Mouse (Mus musculus) liver, embryonic 14.5 days (tissue): ENCODE results near the gene Clmp. TPM values are rescaled to one million over a fixed set of nuclear protein-coding genes. Genes with fewer than 3 reads are reported as not detected.

ENCODE experiments used
- ATAC-seq: fragments of 200-750 bp; cut with Nextera tagmentation; 2 replicates; pipeline ENCODE4 v1.8.0; 2017; ENCODE audit warnings: moderate number of reproducible peaks, mild to moderate bottlenecking, moderate library complexity; ENCODE audit not compliant: insufficient read depth
- DNase-seq, 3 experiments: peaks; one replicate each; pipeline ENCODE4 v3.0.0-alpha.2; 2012 to 2013; ENCODE audit warnings: low read depth in 3 of 3, low spot score in 3 of 3
- H3K27ac ChIP-seq: fragments of 300-500 bp; sonication (generic); 2 replicates; pipeline ENCODE4 v1.5.1; 2014; ENCODE audit warnings: moderate library complexity, mild to moderate bottlenecking, control low read depth, inconsistent platforms
- H3K27me3 ChIP-seq: fragments of 300-500 bp; sonication (generic); 2 replicates; pipeline ENCODE4 v1.6.1; 2014; ENCODE audit warnings: mild to moderate bottlenecking, low read length, moderate library complexity; ENCODE audit not compliant: control insufficient read depth, insufficient read depth
- H3K36me3 ChIP-seq: fragments of 300-500 bp; sonication (generic); replicated peaks from 2 replicates; pipeline ENCODE4 v1.6.1; 2014; ENCODE audit warnings: low read depth; ENCODE audit not compliant: control insufficient read depth, insufficient read depth
- H3K4me1 ChIP-seq, 2 experiments: fragments of 200-500 bp in 1 of 2; fragments of 300-500 bp in 1 of 2; sonication (generic) in 1 of 2; replicated peaks; 2 replicates each; pipeline ENCODE4 v1.6.1; 2012 to 2014; ENCODE audit warnings: antibody characterized with exemption in 1 of 2, inconsistent platforms in 1 of 2, low read length in 1 of 2; ENCODE audit not compliant: control insufficient read depth in 2 of 2, insufficient read depth in 2 of 2
- H3K4me2 ChIP-seq: fragments of 300-500 bp; sonication (generic); 2 replicates; pipeline ENCODE4 v1.6.1; 2014; ENCODE audit warnings: low read depth, mild to moderate bottlenecking, control low read depth, moderate library complexity
- H3K4me3 ChIP-seq, 2 experiments: fragments of 200-500 bp in 1 of 2; fragments of 300-500 bp in 1 of 2; sonication (generic) in 1 of 2; 2 replicates each; pipeline ENCODE4 v1.5.1; 2012 to 2014; ENCODE audit warnings: low read depth in 2 of 2, low read length in 2 of 2, mild to moderate bottlenecking in 2 of 2, control low read depth in 1 of 2, inconsistent platforms in 1 of 2, moderate library complexity in 1 of 2; ENCODE audit not compliant: insufficient read depth in 1 of 2
- H3K9ac ChIP-seq: fragments of 300-500 bp; sonication (generic); replicated peaks from 2 replicates; pipeline ENCODE4 v1.6.1; 2014; ENCODE audit warnings: mild to moderate bottlenecking, control low read depth, moderate library complexity
- H3K9me3 ChIP-seq: fragments of 300-500 bp; sonication (generic); 2 replicates; pipeline ENCODE4 v1.6.1; 2016; ENCODE audit warnings: low read length, mixed read lengths; ENCODE audit not compliant: control insufficient read depth
- CTCF ChIP-seq: IDR thresholded peaks from 2 replicates; pipeline ENCODE4 v1.5.1; 2016; ENCODE audit warnings: antibody characterized with exemption, low read depth, control low read depth
- EP300 ChIP-seq: IDR thresholded peaks from 2 replicates; pipeline ENCODE4 v1.6.1; 2016; ENCODE audit warnings: antibody characterized with exemption, low read depth
- WGBS: fragments of 180-500 bp; shearing (Covaris S2); extraction: QIAGEN DNeasy Blood & Tissue Kit; methylation state at CpG from one replicate; pipeline ENCODE4 v1.1.7; 2014; ENCODE audit not compliant: insufficient replicate concordance; 5-methylcytosine and 5-hydroxymethylcytosine counted together
- polyA plus RNA-seq, 2 experiments: library from polyadenylated mRNA; depleted of rRNA in 1 of 2; stranded (reverse) in 1 of 2; unstranded in 1 of 2; fragments of >200 nt; fragmentation: Nextera tagmentation in 1 of 2; extraction: Ambion mirVana in 1 of 2; gene quantifications; 2 replicates each; pipeline versions ENCODE4 v1.2.1 to v1.2.3; 2012 to 2014

Clmp gene
- polyA plus RNA-seq, 2 experiments, result 0.55 to 0.59 TPM

DNA sequence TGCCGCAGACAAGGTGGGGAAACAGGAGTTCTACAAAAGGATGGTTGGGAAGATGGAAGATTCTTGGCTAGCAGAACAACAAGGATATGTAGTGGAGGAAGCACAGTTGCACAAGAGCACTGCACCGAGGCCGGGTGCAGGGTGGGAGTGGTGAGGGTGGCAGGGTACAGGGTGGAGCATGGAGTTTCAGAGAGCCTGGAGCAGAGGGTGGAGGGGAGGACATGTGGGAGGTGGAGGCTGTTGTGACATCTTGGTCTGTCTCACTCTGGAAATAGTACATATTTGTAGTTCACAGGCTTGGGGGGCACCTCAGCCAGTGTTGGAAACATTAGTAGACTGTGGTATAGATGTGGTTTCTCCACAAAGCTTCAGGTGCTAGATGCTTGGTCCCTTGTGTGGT, 13.4 kb downstream of the Clmp start:
- Histone ChIP-seq H3K9ac (no peak overlapping the region), H3K4me3 (no peak overlapping the region), H3K4me1 (no peaks in the 10 kb centered on the region), H3K9me3 (no peaks in the 10 kb centered on the region), H3K4me2 (no peak overlapping the region), H3K36me3 (no peaks in the 10 kb centered on the region), H3K27me3 (no peaks in the 10 kb centered on the region; the same call in 1 of the 2 replicates), H3K27ac (no peak overlapping the region)
- DNase-seq (no peak), ATAC-seq (no peak)
- WGBS, result 58% methylated on average over 3 of the region's 3 CpGs
- no peak for TF ChIP-seq CTCF

DNA sequence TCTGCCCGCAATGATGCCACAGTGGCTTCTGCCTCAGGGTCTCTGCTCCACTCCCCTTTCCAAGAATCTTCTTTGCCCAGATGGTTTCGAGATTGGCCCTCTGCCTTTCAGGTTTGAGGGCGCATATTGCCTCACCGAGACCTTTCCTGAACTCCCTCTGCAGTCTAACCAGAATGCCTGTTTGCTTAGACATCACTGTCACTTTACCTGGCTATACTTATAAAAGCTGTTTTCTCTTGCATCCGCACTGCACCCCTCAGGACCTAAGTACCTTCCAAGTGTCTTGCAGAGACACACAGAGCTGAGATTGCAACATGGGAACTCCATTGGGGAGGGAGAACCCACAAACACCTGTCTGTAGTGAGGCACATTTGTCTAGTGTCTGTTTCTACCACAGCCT, 14.5 kb downstream of the Clmp start:
- H3K27me3 ChIP-seq, result no peaks in the 10 kb centered on the region; the same call in 1 of the 2 replicates
- ATAC-seq, result no peak
- no peak for DNase-seq
- no peak for TF ChIP-seq EP300
- no peak for TF ChIP-seq CTCF
- H3K4me1 ChIP-seq, result no peaks in the 10 kb centered on the region
- no peak overlapping the region for H3K9ac ChIP-seq
- H3K4me3 ChIP-seq, result no peak overlapping the region
- 53% methylated on average over 5 of the region's 5 CpGs for WGBS
- H3K9me3 ChIP-seq, result no peaks in the 10 kb centered on the region
- H3K27ac ChIP-seq, result no peak overlapping the region
- H3K4me2 ChIP-seq, result no peak overlapping the region
- H3K36me3 ChIP-seq, result no peaks in the 10 kb centered on the region

DNA sequence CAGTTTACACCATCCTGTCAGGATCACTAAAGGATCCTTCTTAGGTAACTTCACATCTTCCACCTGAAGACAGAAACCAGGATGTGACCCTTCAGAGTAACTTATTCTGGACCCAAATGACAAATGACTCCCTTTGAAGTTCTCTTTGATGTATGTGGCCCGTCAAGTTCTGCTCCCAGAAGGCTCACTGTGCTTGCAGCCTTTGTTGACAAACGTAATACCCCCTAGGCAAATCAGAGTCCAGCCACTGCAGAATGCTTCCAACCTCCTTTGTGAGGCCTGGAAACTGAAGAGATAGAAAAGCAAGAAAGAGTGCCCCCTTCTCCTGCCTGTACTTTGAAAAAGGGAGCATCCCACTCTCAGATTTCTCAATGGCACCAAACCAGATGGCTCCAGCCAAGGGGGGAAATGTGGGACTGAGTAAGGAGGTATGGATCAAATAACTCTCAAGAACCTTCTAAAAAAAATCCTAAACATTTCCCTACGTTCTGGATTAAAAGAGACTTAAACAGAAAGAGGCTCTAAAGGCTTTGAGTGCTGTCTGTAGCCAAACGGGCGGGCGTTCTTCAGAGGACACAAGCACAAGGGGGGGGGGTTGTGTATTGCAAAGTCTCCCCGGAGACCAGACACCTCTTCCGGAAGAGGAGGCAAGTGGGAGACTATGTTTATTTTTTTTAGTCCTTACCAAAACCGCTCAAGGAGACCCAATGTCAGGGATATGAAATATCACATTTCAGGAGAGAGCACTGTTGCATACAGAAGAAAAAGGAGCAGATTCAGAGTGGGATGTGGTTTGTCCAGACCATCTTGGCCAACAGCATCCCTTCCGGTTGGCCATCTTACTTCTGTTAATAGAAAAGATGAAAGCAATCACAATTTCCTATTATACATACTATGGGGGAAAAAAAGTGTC, 18.9 kb downstream of the Clmp start:
- H3K4me2 ChIP-seq, result no peak overlapping the region
- no peak overlapping the region for H3K9ac ChIP-seq
- no peak for DNase-seq
- TF ChIP-seq EP300 (no peak), CTCF (no peak)
- H3K4me1 ChIP-seq, result no peaks in the 10 kb centered on the region
- no peak overlapping the region for H3K4me3 ChIP-seq
- H3K27me3 ChIP-seq, result no peaks in the 10 kb centered on the region
- ATAC-seq, result no peak
- 42% methylated on average over 10 of the region's 10 CpGs for WGBS
- no peaks in the 10 kb centered on the region for H3K36me3 ChIP-seq
- H3K9me3 ChIP-seq, result no peaks in the 10 kb centered on the region
- H3K27ac ChIP-seq, result no peak overlapping the region

DNA sequence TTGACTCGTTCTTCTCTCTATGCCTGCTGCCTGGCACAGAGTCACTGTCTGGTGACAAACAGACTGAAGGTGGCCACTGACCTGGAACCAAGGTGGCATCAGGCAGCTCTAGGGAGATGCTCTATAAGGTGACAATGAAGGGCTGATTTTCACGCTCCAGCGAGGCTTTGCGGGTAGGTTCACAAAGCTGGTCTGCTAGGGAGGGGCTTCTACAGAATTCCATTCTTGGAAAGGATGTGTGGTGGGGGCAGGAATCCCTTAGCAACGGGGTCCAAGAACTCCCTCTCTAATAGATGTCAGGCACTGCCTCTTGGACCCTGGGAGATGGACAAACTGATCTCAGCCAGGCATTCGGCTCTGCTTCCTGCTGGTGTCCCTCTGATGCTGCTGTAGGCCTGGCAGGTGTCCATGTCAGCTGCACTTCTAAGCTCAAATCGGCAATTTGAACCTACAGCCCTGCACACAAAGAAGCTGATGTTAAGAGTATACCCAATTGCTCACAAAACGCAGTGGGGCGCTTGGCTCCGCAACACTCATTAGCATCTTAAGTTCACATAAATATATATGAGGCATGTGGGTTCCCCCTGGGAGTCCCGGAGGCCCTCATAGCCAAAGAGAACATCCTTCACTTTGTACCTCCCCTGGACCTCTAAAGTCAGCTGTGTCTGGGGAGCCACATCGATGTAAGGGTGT, 22.8 kb downstream of the Clmp start:
- Histone ChIP-seq H3K4me1 (no peaks in the 10 kb centered on the region), H3K9ac (no peak overlapping the region), H3K4me3 (no peak overlapping the region), H3K27ac (no peak overlapping the region), H3K4me2 (no peak overlapping the region), H3K9me3 (no peaks in the 10 kb centered on the region), H3K27me3 (no peaks in the 10 kb centered on the region), H3K36me3 (no peaks in the 10 kb centered on the region)
- TF ChIP-seq EP300, result no peak
- TF ChIP-seq CTCF, result no peak
- ATAC-seq (no peak), DNase-seq (no peak)
- 71% methylated on average over 12 of the region's 12 CpGs for WGBS

DNA sequence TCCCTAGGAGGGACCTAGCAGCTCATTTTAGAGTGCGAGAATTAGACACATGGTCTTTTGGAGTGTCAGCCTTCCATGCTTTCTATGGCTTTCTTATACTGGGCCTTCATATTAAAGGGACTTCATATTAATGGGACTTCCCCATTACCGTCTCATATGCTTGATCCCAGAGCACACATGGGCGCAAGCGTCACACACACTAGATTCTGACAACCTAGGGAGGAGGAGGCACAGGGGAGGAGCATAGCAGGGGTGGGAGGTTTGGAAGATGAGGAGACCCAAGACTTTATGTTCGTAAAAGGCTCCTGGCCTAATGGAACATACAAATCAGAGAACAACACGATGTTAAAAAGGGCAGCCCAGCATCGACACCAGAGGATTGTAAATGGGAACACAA, 23.4 kb downstream of the Clmp start:
- Histone ChIP-seq H3K27me3 (no peaks in the 10 kb centered on the region), H3K4me1 (no peaks in the 10 kb centered on the region), H3K4me2 (no peak overlapping the region), H3K36me3 (no peaks in the 10 kb centered on the region), H3K9ac (no peak overlapping the region), H3K4me3 (no peak overlapping the region), H3K9me3 (no peaks in the 10 kb centered on the region), H3K27ac (no peak overlapping the region)
- TF ChIP-seq EP300 (no peak), CTCF (no peak)
- no peak for ATAC-seq
- no peak for DNase-seq
- 65% methylated on average over 7 of the region's 7 CpGs for WGBS
